Mouse (Mus musculus): ENCODE data around the gene Myo1d. TPM values are rescaled to one million over a fixed set of nuclear protein-coding genes. Genes with fewer than 3 reads are reported as not detected.
A peak's percentile ranks its signal among the peaks of the same experiment; 100 is the strongest.

Myo1d gene
- total and polyA plus RNA-seq, 3 experiments = 15.9 to 81.1 (median 41.7) TPM

DNA sequence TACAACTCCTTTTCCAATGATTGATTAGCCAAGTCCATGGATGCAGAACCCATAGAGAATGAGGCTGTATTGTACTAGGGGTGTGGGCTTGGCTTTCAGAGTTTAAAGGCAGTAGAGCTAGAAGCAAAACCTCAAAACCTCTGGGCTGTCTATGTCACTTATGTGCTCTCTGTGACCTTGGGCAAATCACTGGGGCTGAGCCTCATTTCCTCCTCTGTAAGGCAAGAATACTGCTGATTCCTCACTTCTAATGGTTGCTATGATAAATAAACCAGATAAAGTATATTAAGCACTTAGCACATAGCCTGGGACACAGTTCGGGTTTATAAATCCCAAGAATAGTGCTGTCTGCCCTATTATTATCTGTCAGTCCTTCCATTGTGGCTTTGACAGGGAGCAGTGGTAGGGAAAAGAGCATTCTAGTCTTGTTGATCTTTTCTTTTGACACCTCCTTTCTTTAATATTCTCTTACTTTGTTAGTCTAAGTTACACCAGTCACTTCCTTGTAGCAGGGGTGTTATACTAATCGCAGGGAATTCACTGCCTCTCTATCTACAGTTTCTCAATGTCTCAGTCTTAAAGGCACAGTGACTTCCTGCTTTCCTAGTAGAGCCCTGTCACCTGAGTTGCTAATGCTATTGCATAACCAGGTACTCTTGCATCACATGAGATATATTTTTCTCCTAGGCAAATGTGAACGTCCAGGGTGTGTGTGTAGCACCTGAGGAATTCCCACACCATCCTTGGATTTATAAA is 12.0 kb upstream of the Myo1d start (continued):
- TF ChIP-seq NELFE (IDR thresholded peaks at IDR 0.05; ENCODE audit: low read depth, low read length) (peak; percentile 43), ZMIZ1 (IDR thresholded peaks at IDR 0.05; ENCODE audit: low read depth, low read length) (no peak), GABPA (IDR thresholded peaks at IDR 0.05; ENCODE audit: low read depth, low read length) (no peak), POLR2A (IDR thresholded peaks at IDR 0.05; ENCODE audit: control insufficient read depth in 1 of 2, insufficient read depth in 1 of 2, low read depth in 1 of 2, low read length in 2 of 2, poor library complexity in 1 of 2) (peak in 1 of 2 experiments; percentile 38; a peak in 1 of 4 replicates), CHD1 (IDR thresholded peaks at IDR 0.05; ENCODE audit: low read depth, low read length) (no peak), MAFK (IDR thresholded peaks at IDR 0.05; ENCODE audit: borderline replicate concordance, low read depth, low read length) (no peak), USF2 (IDR thresholded peaks at IDR 0.05; ENCODE audit: borderline replicate concordance in 1 of 2, insufficient read depth in 1 of 2, low read depth in 1 of 2, low read length in 2 of 2) (no peak), SMC3 (IDR thresholded peaks at IDR 0.05; ENCODE audit: low read depth, low read length) (peak; percentile 13; the same call in 1 of the 2 replicates), ZC3H11A (IDR thresholded peaks at IDR 0.05; ENCODE audit: low read depth, low read length) (no peak), ZKSCAN1 (IDR thresholded peaks at IDR 0.05; ENCODE audit: low read depth, low read length) (no peak), JUND (IDR thresholded peaks at IDR 0.05; ENCODE audit: low read depth, low read length) (no peak), ZNF384 (IDR thresholded peaks at IDR 0.05; ENCODE audit: low read depth, low read length) (no peak), NRF1 (IDR thresholded peaks at IDR 0.05; ENCODE audit: insufficient read depth, low read depth, low read length, poor library complexity, severe bottlenecking) (no peak), MEF2A (IDR thresholded peaks at IDR 0.05; ENCODE audit: extremely low read depth, insufficient replicate concordance, low read depth, low read length, poor library complexity, severe bottlenecking) (no peak), MAZ (IDR thresholded peaks at IDR 0.05; ENCODE audit: low read depth, low read length) (no peak), CHD2 (IDR thresholded peaks at IDR 0.05; ENCODE audit: low read length) (no peak), ELF1 (IDR thresholded peaks at IDR 0.05; ENCODE audit: low read depth, low read length) (peak; percentile 89), USF1 (IDR thresholded peaks at IDR 0.05; ENCODE audit: low read depth, low read length) (0 out of 2 replicates have a peak, but pooled peaks have one; percentile 16), BHLHE40 (IDR thresholded peaks at IDR 0.05; ENCODE audit: borderline replicate concordance, low read depth, low read length) (no peak), TBP (IDR thresholded peaks at IDR 0.05; ENCODE audit: low read depth, low read length) (no peak), KAT2A (conservative IDR thresholded peaks at IDR 0.05; ENCODE audit: low read depth, low read length) (no peak)

DNA sequence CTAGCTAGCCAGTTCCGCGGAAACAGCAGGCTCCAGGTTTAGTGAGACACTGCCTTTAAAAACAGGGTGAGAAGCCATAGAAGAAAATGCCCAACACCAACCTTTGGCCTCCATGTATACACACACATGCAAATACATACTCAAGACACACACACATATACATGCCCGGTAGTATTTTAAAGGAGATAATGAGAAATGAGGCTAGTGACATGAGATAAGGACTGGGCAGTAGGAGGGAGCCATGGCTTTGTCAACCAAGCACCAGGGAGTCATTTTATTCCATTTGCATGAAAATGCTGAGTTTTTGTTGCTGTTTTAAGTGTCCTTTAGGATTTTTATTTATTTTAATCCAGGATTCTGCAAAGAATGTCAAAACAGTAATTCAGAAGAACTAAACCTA is 10.6 kb upstream of the Myo1d start:
- Histone ChIP-seq H3K4me1 (ENCODE audit: control insufficient read depth in 1 of 2, insufficient read depth in 2 of 2, low read length in 2 of 2) (peaks cover 42 to 52% of the 10 kb centered on the region in 2 experiments), H3K9ac (ENCODE audit: control insufficient read depth, low read depth, low read length, poor library complexity, severe bottlenecking) (no peak overlapping the region), H3K27me3 (ENCODE audit: control insufficient read depth in 1 of 2, insufficient read depth in 2 of 2, low read length in 2 of 2) (no peaks in the 10 kb centered on the region), H3K9me3 (replicated peaks; ENCODE audit: insufficient read depth, low read length) (no peaks in the 10 kb centered on the region), H3K27ac (ENCODE audit: control insufficient read depth, low read depth, low read length) (0 out of 2 replicates have a peak overlapping the region, but pooled peaks have one; percentile 12), H3K36me3 (ENCODE audit: control insufficient read depth in 1 of 2, insufficient read depth in 2 of 2, low read length in 2 of 2) (peaks cover 0 to 57% of the 10 kb centered on the region in 2 experiments; a peak in 2 of 4 replicates), H3K79me2 (ENCODE audit: control insufficient read depth, insufficient read depth, low read length, poor library complexity) (no peaks in the 10 kb centered on the region), H3K4me3 (ENCODE audit: control insufficient read depth in 1 of 2, insufficient read depth in 1 of 2, low read depth in 2 of 2, low read length in 2 of 2) (no peak overlapping the region)
- DNase-seq (ENCODE audit: low read depth, low spot score) = no peak
- peak; percentile 27; the same call in 1 of the 2 replicates for TF ChIP-seq RCOR1 (IDR thresholded peaks at IDR 0.05; ENCODE audit: low read depth, low read length)
- TF ChIP-seq EP300 (IDR thresholded peaks at IDR 0.05; ENCODE audit: low read depth in 1 of 2, low read length in 2 of 2) = peak; percentile 41 to 57; a peak in 2 of 4 replicates
- no peak for TF ChIP-seq ZNF384 (IDR thresholded peaks at IDR 0.05; ENCODE audit: low read depth, low read length)
- TF ChIP-seq GATA1 (IDR thresholded peaks at IDR 0.05; ENCODE audit: low read depth, low read length) = 0 out of 2 replicates have a peak, but pooled peaks have one; percentile 37
- no peak for TF ChIP-seq ELF1 (IDR thresholded peaks at IDR 0.05; ENCODE audit: low read depth, low read length)
- no peak for TF ChIP-seq MXI1 (IDR thresholded peaks at IDR 0.05; ENCODE audit: low read depth, low read length)
- 0 out of 2 replicates have a peak, but pooled peaks have one; percentile 29 for TF ChIP-seq SIN3A (IDR thresholded peaks at IDR 0.05; ENCODE audit: low read length)
- TF ChIP-seq JUND (IDR thresholded peaks at IDR 0.05; ENCODE audit: low read depth, low read length) = 0 out of 2 replicates have a peak, but pooled peaks have one; percentile 49
- no peak for TF ChIP-seq USF2 (IDR thresholded peaks at IDR 0.05; ENCODE audit: borderline replicate concordance in 1 of 2, insufficient read depth in 1 of 2, low read depth in 1 of 2, low read length in 2 of 2)
- TF ChIP-seq CTCF (IDR thresholded peaks at IDR 0.05 in 2 of 3, conservative IDR thresholded peaks at IDR 0.05 in 1 of 3; ENCODE audit: control insufficient read depth in 1 of 3, insufficient read depth in 1 of 3, low read depth in 2 of 3, low read length in 3 of 3, poor library complexity in 1 of 3, severe bottlenecking in 1 of 3) = no peak
- no peak for TF ChIP-seq POLR2A (IDR thresholded peaks at IDR 0.05; ENCODE audit: control insufficient read depth in 1 of 2, insufficient read depth in 1 of 2, low read depth in 1 of 2, low read length in 2 of 2, poor library complexity in 1 of 2)

Data from MEL (cell line).